Mouse (Mus musculus) ES-Bruce4 (cell line): ENCODE measurements around the gene Nob1. TPM values are rescaled to one million over a fixed set of nuclear protein-coding genes. Genes with fewer than 3 reads are reported as not detected.

Source experiments
- H3K27ac ChIP-seq: 2 replicates; pipeline ENCODE4 v1.5.1; 2012; ENCODE audit warnings: low read length, inconsistent platforms; ENCODE audit not compliant: insufficient read depth
- H3K27me3 ChIP-seq: 2 replicates; pipeline ENCODE4 v1.6.1; 2012; ENCODE audit warnings: mild to moderate bottlenecking, low read length, inconsistent platforms; ENCODE audit not compliant: control insufficient read depth, poor library complexity, insufficient read depth, severe bottlenecking
- H3K36me3 ChIP-seq: 2 replicates; pipeline ENCODE4 v1.6.1; 2012; ENCODE audit warnings: inconsistent platforms, mild to moderate bottlenecking, low read length, moderate library complexity; ENCODE audit not compliant: control insufficient read depth, poor library complexity, insufficient read depth, severe bottlenecking
- H3K4me1 ChIP-seq: one replicate; pipeline ENCODE4 v1.8.1; 2011; ENCODE audit warnings: low read length; ENCODE audit not compliant: control insufficient read depth, insufficient read depth
- H3K4me3 ChIP-seq: 2 replicates; pipeline ENCODE4 v1.5.1; 2011; ENCODE audit warnings: low read depth, mild to moderate bottlenecking, low read length
- H3K9ac ChIP-seq: 2 replicates; pipeline ENCODE4 v1.6.1; 2012; ENCODE audit warnings: low read depth, mild to moderate bottlenecking, inconsistent platforms; ENCODE audit not compliant: poor library complexity, severe bottlenecking
- H3K9me3 ChIP-seq: replicated peaks from 2 replicates; pipeline ENCODE4 v1.6.1; 2012; ENCODE audit warnings: mild to moderate bottlenecking, low read length, inconsistent platforms; ENCODE audit not compliant: control insufficient read depth, poor library complexity, insufficient read depth, severe bottlenecking
- CTCF ChIP-seq: IDR thresholded peaks from one replicate; pipeline ENCODE4 v1.8.1; 2011; ENCODE audit warnings: low read depth, low read length
- EP300 ChIP-seq: IDR thresholded peaks from 2 replicates; pipeline ENCODE4 v1.6.1; 2011; ENCODE audit warnings: low read depth, low read length; ENCODE audit not compliant: insufficient read depth
- POLR2A ChIP-seq: IDR thresholded peaks from one replicate; pipeline ENCODE4 v1.8.1; 2011; ENCODE audit warnings: low read length; ENCODE audit not compliant: insufficient read depth
- polyA plus RNA-seq: library from polyadenylated mRNA; stranded (reverse); fragments of >200 nt; gene quantifications from 2 replicates; pipeline ENCODE4 v1.2.4, GENCODE M21; 2011; ENCODE audit warnings: low read depth; ENCODE audit not compliant: missing spikeins, insufficient read depth, insufficient read length

The Nob1 gene
- polyA plus RNA-seq, 1 experiment = 68.4 TPM

DNA sequence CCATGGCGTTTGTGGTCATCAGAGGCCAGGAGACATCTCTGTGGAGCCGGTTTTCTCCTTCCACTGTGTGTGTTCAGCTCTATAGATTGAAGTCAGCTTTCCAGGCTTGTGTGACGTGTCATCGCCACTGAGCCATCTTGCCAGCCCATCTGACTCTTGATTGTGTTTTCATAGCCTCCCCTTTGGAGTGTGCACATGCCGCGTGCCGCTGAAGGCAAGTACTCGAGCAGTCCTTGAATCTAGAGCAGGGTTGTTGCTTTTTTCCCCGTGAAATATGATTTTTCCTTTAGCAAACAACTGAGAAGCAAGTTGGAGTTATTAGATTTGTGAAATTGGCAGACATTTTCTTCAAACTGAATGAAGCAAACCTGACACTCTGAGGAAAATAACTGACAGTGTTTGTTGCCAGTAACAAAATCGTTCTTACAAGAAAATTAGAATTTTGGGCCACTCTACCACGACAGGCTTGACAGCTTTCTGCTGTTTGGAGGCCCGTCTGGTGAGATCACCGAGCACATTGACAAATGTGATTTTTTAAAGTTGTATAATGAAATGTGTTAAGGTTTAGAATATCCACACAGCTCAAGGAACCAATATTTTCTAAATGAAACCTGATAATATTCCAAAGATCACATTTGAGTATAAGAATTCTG, 26.7 kb upstream of the Nob1 start:
- Histone ChIP-seq H3K4me3 (no peak overlapping the region), H3K36me3 (no peaks in the 10 kb centered on the region), H3K9ac (no peak overlapping the region), H3K9me3 (no peaks in the 10 kb centered on the region), H3K4me1 (no peaks in the 10 kb centered on the region), H3K27me3 (no peaks in the 10 kb centered on the region), H3K27ac (no peak overlapping the region)
- TF ChIP-seq POLR2A = no peak
- no peak for TF ChIP-seq CTCF
- TF ChIP-seq EP300 = no peak

DNA sequence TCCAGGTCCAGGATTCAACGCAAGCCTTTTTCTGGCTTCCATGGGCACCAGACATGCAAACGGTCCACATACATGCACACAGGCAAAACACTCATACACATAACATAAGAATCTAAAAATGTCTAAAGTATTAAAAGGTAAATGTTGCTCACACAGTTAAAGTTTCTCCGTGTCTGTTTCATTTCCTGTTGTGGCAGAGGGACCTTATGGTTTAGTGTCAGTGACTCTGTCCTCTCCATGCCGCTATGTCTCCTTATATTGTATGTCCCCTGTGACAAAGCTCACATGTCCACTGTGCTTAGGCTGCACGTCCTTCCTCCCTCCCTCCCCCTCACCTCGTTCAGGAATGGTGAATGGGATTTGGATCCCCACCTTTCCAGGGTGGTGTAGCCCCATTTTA, 24.8 kb upstream of the Nob1 start:
- no peaks in the 10 kb centered on the region for H3K4me1 ChIP-seq
- no peak for TF ChIP-seq POLR2A
- TF ChIP-seq EP300 = no peak

DNA sequence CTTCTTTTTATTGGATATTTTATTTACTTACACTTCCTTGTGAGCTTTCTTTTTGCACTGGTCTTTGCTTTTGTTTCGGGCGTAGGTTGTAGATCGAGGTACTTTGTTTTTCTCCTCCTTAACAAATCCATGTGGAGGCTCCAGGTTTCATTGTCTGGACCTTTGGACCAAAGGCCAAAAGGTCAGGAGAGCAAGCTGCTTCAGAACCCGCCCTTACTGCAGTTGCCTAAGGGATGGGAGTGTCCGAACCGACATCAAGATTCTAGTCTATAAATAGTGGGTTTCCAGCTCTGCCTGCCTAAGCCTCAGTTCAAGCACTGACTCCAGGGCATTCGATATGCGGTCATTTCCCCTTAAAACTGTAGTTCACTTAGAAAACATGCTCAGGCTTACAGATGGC, 24.3 kb upstream of the Nob1 start:
- no peak overlapping the region for H3K4me3 ChIP-seq
- no peaks in the 10 kb centered on the region for H3K36me3 ChIP-seq
- peak overlapping the region; percentile 9 for H3K9ac ChIP-seq
- H3K9me3 ChIP-seq = no peaks in the 10 kb centered on the region
- H3K27me3 ChIP-seq = no peaks in the 10 kb centered on the region
- H3K4me1 ChIP-seq = no peaks in the 10 kb centered on the region
- TF ChIP-seq POLR2A (no peak), EP300 (peak; percentile 86)
- peak overlapping the region; percentile 97 for H3K27ac ChIP-seq

More for the DNA sequence above, 24.8 kb upstream of the Nob1 start:
- peak overlapping the region; percentile 9; the same call in 1 of the 2 replicates for H3K9ac ChIP-seq
- no peaks in the 10 kb centered on the region for H3K36me3 ChIP-seq
- H3K9me3 ChIP-seq = no peaks in the 10 kb centered on the region
- H3K27me3 ChIP-seq = no peaks in the 10 kb centered on the region
- H3K27ac ChIP-seq = peak overlapping the region; percentile 97
- 0 out of 2 replicates have a peak overlapping the region, but pooled peaks have one; percentile 23 for H3K4me3 ChIP-seq

DNA sequence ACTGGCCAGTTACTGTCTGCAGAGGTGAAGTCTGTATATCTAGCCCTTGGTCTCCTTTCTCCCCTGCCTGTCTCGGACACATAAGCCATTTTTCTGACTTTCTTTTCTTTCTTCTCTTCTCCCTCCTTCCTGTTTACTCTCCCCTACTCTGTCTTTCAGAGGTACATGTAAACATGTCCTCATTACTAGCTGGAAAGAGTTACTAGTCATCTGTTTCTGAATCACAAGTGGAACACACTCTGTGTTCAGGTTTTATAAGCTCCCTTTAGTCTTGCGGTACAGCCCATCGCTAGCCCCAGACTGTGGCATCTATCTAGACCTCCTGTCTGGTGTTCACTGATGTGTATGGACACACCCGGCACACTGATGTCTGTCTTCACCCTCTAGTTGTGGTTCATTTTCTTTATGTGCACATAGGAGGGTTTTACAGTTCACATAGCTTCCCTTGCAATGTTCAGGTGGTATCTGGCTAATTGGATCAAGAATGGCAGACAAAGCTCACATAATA, 23.6 kb upstream of the Nob1 start:
- TF ChIP-seq POLR2A = no peak
- TF ChIP-seq EP300 = no peak
- TF ChIP-seq CTCF = no peak
- Histone ChIP-seq H3K9me3 (no peaks in the 10 kb centered on the region), H3K4me3 (no peak overlapping the region), H3K36me3 (no peaks in the 10 kb centered on the region), H3K4me1 (no peaks in the 10 kb centered on the region), H3K27me3 (no peaks in the 10 kb centered on the region), H3K27ac (peak overlapping the region; percentile 97), H3K9ac (peak overlapping the region; percentile 9)

DNA sequence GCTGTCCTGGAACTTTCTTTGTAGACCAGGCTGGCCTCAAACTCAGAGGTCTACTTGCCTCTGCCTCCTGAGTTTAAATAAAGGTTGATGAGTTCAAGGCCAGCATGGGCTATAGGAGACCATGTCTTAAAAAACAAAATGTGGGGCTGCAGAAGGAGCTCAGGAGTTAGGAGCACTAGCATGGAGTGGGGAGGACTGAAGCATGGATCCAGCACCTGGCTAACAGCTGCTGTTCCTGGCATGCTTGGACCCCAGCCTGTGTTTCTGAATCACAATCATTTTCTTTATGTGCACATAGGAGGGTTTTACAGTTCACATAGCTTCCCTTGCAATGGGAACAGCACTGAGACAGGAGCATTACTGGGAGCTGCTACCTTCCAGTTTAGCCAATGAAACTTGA, 22.9 kb upstream of the Nob1 start:
- H3K4me3 ChIP-seq = no peak overlapping the region

DNA sequence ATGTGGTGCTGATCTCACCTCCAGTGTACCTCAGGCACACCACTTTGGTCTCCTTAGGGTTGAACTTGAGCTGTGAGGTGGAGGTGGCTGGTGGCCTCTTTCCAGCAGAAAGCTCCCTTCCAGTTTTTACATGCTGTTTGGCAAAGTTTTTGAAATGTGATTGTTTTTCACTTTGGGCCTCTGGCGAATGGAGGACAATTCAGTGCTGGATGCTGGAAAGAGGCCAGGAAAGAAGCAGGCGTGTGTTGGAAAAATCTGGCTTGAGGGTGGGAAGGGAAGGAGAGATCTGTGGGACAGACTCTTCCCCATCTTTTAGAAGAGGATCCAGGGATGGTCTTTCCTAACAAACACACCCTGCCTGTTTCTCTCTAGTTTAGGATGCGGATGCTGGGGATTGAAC, 19.8 kb upstream of the Nob1 start:
- Histone ChIP-seq H3K36me3 (no peaks in the 10 kb centered on the region), H3K4me1 (no peaks in the 10 kb centered on the region)

More for the DNA sequence above, 22.9 kb upstream of the Nob1 start:
- H3K27me3 ChIP-seq = no peaks in the 10 kb centered on the region
- H3K9me3 ChIP-seq = no peaks in the 10 kb centered on the region
- H3K9ac ChIP-seq = 0 out of 2 replicates have a peak overlapping the region, but pooled peaks have one; percentile 9
- no peaks in the 10 kb centered on the region for H3K4me1 ChIP-seq
- peak overlapping the region; percentile 97 for H3K27ac ChIP-seq
- no peaks in the 10 kb centered on the region for H3K36me3 ChIP-seq
- TF ChIP-seq CTCF (no peak), EP300 (no peak)

More for the DNA sequence above, 19.8 kb upstream of the Nob1 start:
- H3K27ac ChIP-seq = no peak overlapping the region
- H3K9me3 ChIP-seq = no peaks in the 10 kb centered on the region
- no peak for TF ChIP-seq CTCF
- TF ChIP-seq POLR2A = no peak
- no peak for TF ChIP-seq EP300
- no peaks in the 10 kb centered on the region for H3K27me3 ChIP-seq
- no peak overlapping the region for H3K4me3 ChIP-seq
- H3K9ac ChIP-seq = no peak overlapping the region
